Mouse (Mus musculus) heart, postnatal 10 days (tissue): ENCODE data around the gene Rpsa. TPM values are rescaled to one million over a fixed set of nuclear protein-coding genes. Genes with fewer than 3 reads are reported as not detected.

Experiments
- DNase-seq, 2 experiments: peaks; one replicate each; pipeline ENCODE4 v3.0.0; 2021
- intact Hi-C: fragments of 180-260 bp; cut with DNase I; formaldehyde crosslinking; loops from one replicate; pipeline ENCODE4 v1.15.1; 2025
- total RNA-seq, 2 experiments: library from RNA; stranded (reverse); gene quantifications; 2 replicates each; pipeline ENCODE4 v1.2.3; 2021

Gene Rpsa
- total RNA-seq, 2 experiments from 2014 or later, result 624 to 658 TPM

DNA sequence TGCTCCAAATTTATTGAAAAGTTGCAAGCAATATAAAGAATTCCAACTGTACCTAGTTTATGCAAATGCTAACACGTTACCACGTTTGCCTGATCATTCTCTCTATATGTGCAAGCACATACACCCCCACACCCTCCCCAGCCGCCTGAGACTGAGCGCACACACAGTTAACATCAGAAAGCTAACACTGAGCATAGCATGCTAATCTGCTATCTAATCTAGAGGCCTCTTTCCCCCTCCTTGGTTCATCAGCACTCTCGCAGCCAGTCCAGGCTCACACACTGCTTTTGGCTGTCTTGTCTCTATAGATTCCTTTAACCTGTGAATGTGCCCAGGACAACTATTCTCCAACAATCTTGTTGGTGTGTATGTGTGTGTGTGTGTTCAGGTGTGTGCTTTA, 23.7 kb downstream of the Rpsa start:
- intact Hi-C loops, result no loop called here
- no peak for DNase-seq

DNA sequence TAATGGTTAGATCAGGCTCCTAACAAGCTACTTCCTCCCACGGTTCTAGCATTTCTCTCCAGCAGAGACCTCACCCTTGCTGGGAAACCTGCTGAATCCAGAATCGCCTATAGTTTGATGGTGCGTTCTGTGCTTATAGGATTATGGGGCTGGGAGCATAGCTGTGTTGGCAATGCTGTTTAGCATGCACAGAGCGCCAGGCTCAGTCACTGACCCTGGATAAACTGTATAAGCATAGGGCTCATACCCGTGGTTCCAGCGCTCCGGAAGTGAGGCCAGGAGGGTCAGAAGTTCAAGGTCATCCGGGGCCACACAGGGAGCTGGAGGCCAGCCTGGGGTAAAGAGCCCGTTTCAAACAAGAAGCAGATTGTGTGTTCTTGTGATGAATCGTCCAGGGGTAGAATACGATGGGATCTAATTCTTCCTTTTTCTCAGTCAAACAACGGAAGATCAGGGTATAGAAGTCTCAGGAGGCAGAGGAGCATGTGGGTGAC, 24.5 kb downstream of the Rpsa start:
- intact Hi-C loops, result no loop called here

GRCm38 (mm10) chr9:120158047-120158446, 30.6 kb downstream of the Rpsa start:
- intact Hi-C loops, result no loop called here
- DNase-seq, result no peak

More for the DNA sequence above, 24.5 kb downstream of the Rpsa start:
- no peak for DNase-seq

DNA sequence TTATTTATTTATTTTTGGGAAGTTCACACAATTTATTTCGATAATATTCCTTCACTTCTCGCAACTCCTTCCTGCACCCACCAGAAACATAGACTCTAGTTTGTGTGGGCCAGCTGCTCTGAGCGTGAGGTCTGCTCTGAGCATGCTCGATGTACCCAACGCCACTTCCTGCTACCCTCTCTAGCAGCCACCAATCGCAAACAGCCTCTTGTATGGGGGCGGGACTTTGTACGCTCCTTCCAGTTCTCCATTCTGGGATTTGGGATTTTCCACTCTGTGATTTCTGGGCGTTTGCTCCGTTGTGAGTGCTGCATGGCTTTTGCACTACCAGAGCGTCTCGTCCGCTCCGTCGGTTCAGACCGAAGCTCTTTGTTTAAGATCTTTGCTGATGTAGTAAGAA, 36.4 kb downstream of the Rpsa start:
- intact Hi-C loops, result no loop called here
- no peak for DNase-seq

DNA sequence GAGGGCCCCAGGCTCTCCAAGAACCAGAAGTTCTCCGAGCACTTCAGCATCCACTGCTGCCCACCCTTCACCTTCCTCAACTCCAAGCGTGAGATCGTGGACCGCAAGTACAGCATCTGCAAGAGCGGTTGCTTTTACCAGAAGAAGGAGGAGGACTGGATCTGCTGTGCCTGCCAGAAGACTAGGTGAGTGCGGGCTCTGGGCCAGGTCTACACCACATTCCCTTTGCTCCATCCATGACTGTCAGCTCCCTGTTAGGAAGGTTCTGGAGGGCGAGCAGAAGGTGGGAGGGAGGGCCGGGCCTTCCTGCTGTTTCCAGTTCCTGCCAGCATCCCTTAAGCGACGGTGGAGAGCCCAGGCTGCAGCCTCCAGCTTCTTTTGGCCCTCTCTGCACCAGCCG, 40.3 kb downstream of the Rpsa start:
- DNase-seq, result no peak
- intact Hi-C loops, result no loop called here

DNA sequence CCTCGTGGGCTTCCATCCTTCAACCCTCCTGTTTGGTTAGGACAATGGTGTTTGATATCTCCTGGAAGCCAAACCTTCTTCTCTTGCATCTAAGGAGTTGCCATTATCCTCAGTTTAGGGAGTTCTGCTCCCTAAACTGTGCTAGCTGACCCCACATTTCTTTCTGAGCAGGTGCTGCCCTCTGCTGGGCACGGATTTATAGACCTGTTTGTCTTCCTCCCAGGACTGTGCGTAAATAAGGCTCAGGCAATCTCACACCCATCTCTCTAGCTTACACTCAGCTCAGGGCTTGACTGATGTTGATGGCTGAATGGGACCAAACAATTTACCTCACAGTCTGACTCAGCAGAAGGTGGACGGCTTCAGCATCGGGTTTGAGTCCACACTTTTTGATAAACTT, 43.8 kb downstream of the Rpsa start:
- intact Hi-C loops, result loop anchor here (1.0 to 2.0 kb wide), 2 partner anchors 31 to 62 kb away; no protein-coding TSS in a partner anchor
- peak; percentile 53 to 77 for DNase-seq

- DNase-seq, result no peak
- intact Hi-C loops, result no loop called here
These were observed 47.1 kb downstream of the Rpsa start for GRCm38 (mm10) chr9:120174436-120175137.

- intact Hi-C loops, result no loop called here
- no peak for DNase-seq
These were observed 51.3 kb downstream of the Rpsa start for GRCm38 (mm10) chr9:120178813-120179212.

Other genes starting within 250 kb of the Rpsa start
- 10 to 100 TPM; 29.8 to 30.3 TPM for gene Wdr48, start 232.8 kb upstream of the Rpsa start, total RNA-seq
- gene Gorasp1, start 190.1 kb upstream of the Rpsa start, total RNA-seq, result 10 to 100 TPM; 19.1 to 22.9 TPM
- gene Ttc21a, start 190.1 kb upstream of the Rpsa start, total RNA-seq, result not detected
- 10 to 100 TPM in 1 of 2 experiments, 1 to 10 TPM in 1; 9.9 to 19.0 TPM for gene Csrnp1, start 143.0 kb upstream of the Rpsa start, total RNA-seq
- 100 to 1,000 TPM; 147 to 150 TPM for gene Xirp1, start 104.1 kb upstream of the Rpsa start, total RNA-seq
- gene Cx3cr1, start 57.8 kb upstream of the Rpsa start, total RNA-seq, result 1 to 10 TPM; 3.9 to 7.1 TPM
- gene Ccr8, start 35.6 kb upstream of the Rpsa start, total RNA-seq, result not detected
- gene Slc25a38, start 17.3 kb upstream of the Rpsa start, total RNA-seq, result 10 to 100 TPM; 10.2 to 11.7 TPM
- not detected for gene Mobp, start 22.0 kb downstream of the Rpsa start, total RNA-seq
- 1 to 10 TPM; 2.3 to 3.8 TPM for gene Myrip, start 173.8 kb downstream of the Rpsa start, total RNA-seq